Mouse (Mus musculus) kidney, postnatal 14 days (tissue): ENCODE measurements around the gene Btbd1.
"Not testable (repeated sequence)": the region's sequence is repeated elsewhere in the genome, so short reads cannot be mapped to it uniquely, and the experiment has no call there.

Experiments used
- DNase-seq: peaks from one replicate; pipeline ENCODE4 v3.0.0; 2022; ENCODE audit warnings: mixed read lengths

Btbd1 gene

GRCm38 (mm10) chr7:81849214-81849613 is 20.0 kb upstream of the Btbd1 start:
- DNase-seq = no peak

GRCm38 (mm10) chr7:81847777-81848176 is 18.5 kb upstream of the Btbd1 start:
- DNase-seq = no peak

GRCm38 (mm10) chr7:81847010-81847409 is 17.8 kb upstream of the Btbd1 start:
- DNase-seq = no peak

- no peak for DNase-seq
Observed at GRCm38 (mm10) chr7:81846008-81846407, 16.8 kb upstream of the Btbd1 start.

- no peak for DNase-seq
Observed at GRCm38 (mm10) chr7:81845313-81845712, 16.1 kb upstream of the Btbd1 start.

GRCm38 (mm10) chr7:81844801-81845200 is 15.6 kb upstream of the Btbd1 start:
- no peak for DNase-seq

- DNase-seq = no peak
Observed at GRCm38 (mm10) chr7:81843903-81844302, 14.7 kb upstream of the Btbd1 start.

- no peak for DNase-seq
Observed at GRCm38 (mm10) chr7:81842998-81843397, 13.8 kb upstream of the Btbd1 start.

GRCm38 (mm10) chr7:81842141-81842540 is 12.9 kb upstream of the Btbd1 start:
- no peak for DNase-seq

- no peak for DNase-seq
Observed at GRCm38 (mm10) chr7:81841439-81841838, 12.2 kb upstream of the Btbd1 start.

GRCm38 (mm10) chr7:81840661-81841181 is 11.5 kb upstream of the Btbd1 start:
- no peak for DNase-seq

GRCm38 (mm10) chr7:81839746-81840145 is 10.5 kb upstream of the Btbd1 start:
- DNase-seq = no peak

- not testable (repeated sequence) for DNase-seq
Observed at GRCm38 (mm10) chr7:81837771-81838170, 8.5 kb upstream of the Btbd1 start.

GRCm38 (mm10) chr7:81835430-81835829 is 6.2 kb upstream of the Btbd1 start:
- no peak for DNase-seq

GRCm38 (mm10) chr7:81834847-81835246 is 5.6 kb upstream of the Btbd1 start:
- no peak for DNase-seq

GRCm38 (mm10) chr7:81828681-81829378 is 401 bp downstream of the Btbd1 start:
- DNase-seq = no peak

- DNase-seq = peak; percentile 29
Observed at GRCm38 (mm10) chr7:81827806-81828667, 1.2 kb downstream of the Btbd1 start.

- peak; percentile 72 for DNase-seq
Observed at GRCm38 (mm10) chr7:81825381-81825780, 3.9 kb downstream of the Btbd1 start.

GRCm38 (mm10) chr7:81824906-81825305 is 4.3 kb downstream of the Btbd1 start:
- no peak for DNase-seq

- no peak for DNase-seq
Observed at GRCm38 (mm10) chr7:81806067-81806466, 23.2 kb downstream of the Btbd1 start.

GRCm38 (mm10) chr7:81789095-81789757 is 40.0 kb downstream of the Btbd1 start, which contains the start of gene 3110040N11Rik:
Gene 3110040N11Rik, minus strand, starts transcription at chr7:81789478.
- DNase-seq = peak; percentile 89

- peak; percentile 8 for DNase-seq
Observed at GRCm38 (mm10) chr7:81788536-81788935, 40.7 kb downstream of the Btbd1 start.

- DNase-seq = no peak
Observed at GRCm38 (mm10) chr7:81777667-81778218, 51.5 kb downstream of the Btbd1 start.
